Mouse (Mus musculus) megakaryocyte, embryonic 14.5 days (primary cell): Measurements from ENCODE around the gene Syap1. TPM values are rescaled to one million over a fixed set of nuclear protein-coding genes. Genes with fewer than 3 reads are reported as not detected.
A peak's percentile ranks its signal among the peaks of the same experiment; 100 is the strongest.
"Not testable (repeated sequence)": the region's sequence is repeated elsewhere in the genome, so short reads cannot be mapped to it uniquely, and the experiment has no call there.

ENCODE experiments used
- H3K27me3 ChIP-seq: replicated peaks from 2 replicates; pipeline ENCODE3; 2012; ENCODE audit warnings: inconsistent platforms
- H3K36me3 ChIP-seq: replicated peaks from 2 replicates; pipeline ENCODE3; 2012; ENCODE audit warnings: low read length, inconsistent platforms, mixed read lengths
- H3K4me1 ChIP-seq: 2 replicates; pipeline ENCODE4 v1.6.1; 2012; ENCODE audit warnings: inconsistent platforms
- H3K4me3 ChIP-seq: replicated peaks from 2 replicates; pipeline ENCODE3; 2012; ENCODE audit warnings: moderate library complexity, mild to moderate bottlenecking, inconsistent platforms
- H3K9me3 ChIP-seq: 2 replicates; pipeline ENCODE4 v1.6.1; 2012; ENCODE audit warnings: inconsistent platforms
- FLI1 ChIP-seq: IDR thresholded peaks from 2 replicates; pipeline ENCODE4 v1.6.1; 2012; ENCODE audit warnings: low read length, inconsistent platforms, mixed read lengths
- GATA1 ChIP-seq: IDR thresholded peaks from 3 replicates; pipeline ENCODE4 v1.6.1; 2012; ENCODE audit warnings: mixed read lengths, low read length, inconsistent platforms, borderline replicate concordance
- polyA plus RNA-seq: library from polyadenylated mRNA; stranded (reverse); fragments of >175 nt; gene quantifications from 2 replicates; pipeline ENCODE4 v1.2.3, GENCODE M21; 2012; ENCODE audit warnings: low replicate concordance; ENCODE audit not compliant: insufficient read depth

Syap1 gene
- 9.4 TPM in 1 of 2 replicates, not detected in the other for polyA plus RNA-seq

GRCm38 (mm10) chrX:162887931-162888511, at the start of gene Syap1:
Gene Syap1 (minus strand): TSS chrX:162888447.
- peaks cover 3% of the 10 kb centered on the region for H3K36me3 ChIP-seq
- peaks cover 5% of the 10 kb centered on the region for H3K27me3 ChIP-seq
- no peaks in the 10 kb centered on the region for H3K9me3 ChIP-seq
- TF ChIP-seq FLI1, result no peak
- no peak for TF ChIP-seq GATA1
- H3K4me3 ChIP-seq, result peak within 1 kb of the TSS; percentile 95
- peaks cover 27% of the 10 kb centered on the region for H3K4me1 ChIP-seq

GRCm38 (mm10) chrX:162931467-162931866, 43.2 kb upstream of the Syap1 start:
- H3K4me3 ChIP-seq, result no peak overlapping the region
- peaks cover 72% of the 10 kb centered on the region for H3K36me3 ChIP-seq
- H3K4me1 ChIP-seq, result no peaks in the 10 kb centered on the region
- no peaks in the 10 kb centered on the region for H3K9me3 ChIP-seq
- TF ChIP-seq GATA1 (no peak), FLI1 (no peak)
- no peaks in the 10 kb centered on the region for H3K27me3 ChIP-seq

DNA sequence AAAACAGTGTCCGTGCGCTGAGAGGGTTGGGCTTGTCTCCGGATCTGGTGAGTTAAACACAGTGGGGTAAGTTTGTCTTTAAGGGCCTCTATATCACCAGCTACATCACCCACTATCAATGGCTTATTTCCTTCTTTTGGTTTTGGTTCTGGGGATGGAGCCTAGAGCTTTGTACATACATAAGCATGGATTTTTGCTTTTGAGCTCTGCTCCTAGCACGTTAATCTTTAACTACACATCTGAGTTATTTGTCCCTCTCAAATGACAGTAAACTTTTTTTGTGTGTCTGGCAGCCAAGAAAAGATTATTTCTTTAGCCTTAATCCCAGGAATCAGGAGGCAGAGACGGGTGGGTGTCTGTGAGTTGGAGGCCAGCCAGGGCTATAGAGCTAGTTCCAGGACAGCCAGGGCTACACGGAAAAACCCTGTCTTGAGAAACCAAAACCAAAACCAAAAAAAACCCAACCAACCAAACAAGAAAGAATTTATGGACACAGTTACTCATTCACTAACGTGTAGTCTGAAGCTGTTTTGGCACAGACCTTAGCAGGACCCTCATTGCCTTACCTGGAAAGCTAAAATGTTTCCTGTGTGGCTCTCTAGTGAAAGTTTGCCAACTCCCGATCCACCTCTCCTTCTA, 33.4 kb upstream of the Syap1 start:
- H3K36me3 ChIP-seq, result peaks cover 73% of the 10 kb centered on the region

GRCm38 (mm10) chrX:162915697-162916096, 27.4 kb upstream of the Syap1 start:
- no peak for TF ChIP-seq GATA1
- TF ChIP-seq FLI1, result no peak
- Histone ChIP-seq H3K27me3 (peaks cover 2% of the 10 kb centered on the region), H3K4me1 (no peaks in the 10 kb centered on the region), H3K4me3 (no peak overlapping the region), H3K36me3 (peaks cover 60% of the 10 kb centered on the region), H3K9me3 (no peaks in the 10 kb centered on the region)

More for the DNA sequence above, 33.4 kb upstream of the Syap1 start:
- TF ChIP-seq FLI1, result no peak
- no peak for TF ChIP-seq GATA1
- Histone ChIP-seq H3K4me1 (no peaks in the 10 kb centered on the region), H3K27me3 (peaks cover 1% of the 10 kb centered on the region), H3K9me3 (no peaks in the 10 kb centered on the region), H3K4me3 (no peak overlapping the region)

DNA sequence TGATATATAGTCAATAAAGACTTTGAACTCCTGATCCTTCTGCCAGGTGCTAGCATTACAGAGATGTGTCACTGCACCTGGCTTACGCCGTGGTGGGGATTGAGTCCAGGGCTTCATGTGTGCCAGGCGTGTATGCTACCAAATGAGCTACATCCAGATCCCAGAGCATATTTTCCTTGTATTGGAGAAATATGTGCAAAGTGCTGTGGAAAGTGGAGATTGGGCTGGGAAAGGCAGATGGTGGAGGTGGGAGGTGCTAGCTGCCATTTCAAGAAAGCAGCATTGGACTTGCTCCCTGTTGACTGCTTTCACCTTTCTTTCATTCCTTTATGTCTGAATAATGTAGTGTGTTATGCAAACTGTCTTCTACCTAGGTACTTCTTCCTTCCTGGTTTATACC, 25.4 kb upstream of the Syap1 start:
- H3K27me3 ChIP-seq, result peaks cover 2% of the 10 kb centered on the region
- peaks cover 67% of the 10 kb centered on the region for H3K36me3 ChIP-seq
- no peaks in the 10 kb centered on the region for H3K9me3 ChIP-seq
- TF ChIP-seq GATA1 (no peak), FLI1 (no peak)
- H3K4me3 ChIP-seq, result no peak overlapping the region
- H3K4me1 ChIP-seq, result no peaks in the 10 kb centered on the region

DNA sequence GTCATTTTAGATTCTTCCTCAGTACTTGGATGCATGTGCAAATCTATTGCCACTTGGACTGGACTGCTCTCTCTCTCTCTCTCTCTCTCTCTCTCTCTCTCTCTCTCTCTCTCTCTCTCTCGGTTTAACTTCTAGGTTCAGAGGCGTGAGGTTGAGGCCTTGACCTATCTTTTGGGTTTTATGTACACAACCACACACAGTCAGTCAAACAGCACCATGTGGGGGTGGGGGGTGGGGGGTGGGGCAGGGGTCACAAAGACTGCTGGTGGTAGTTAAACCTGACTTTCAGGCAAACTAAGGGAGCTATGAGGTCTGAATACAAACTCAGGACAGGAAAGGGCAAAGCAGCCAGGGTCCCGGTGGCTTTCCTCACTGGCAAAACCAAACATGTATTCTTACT, 19.3 kb upstream of the Syap1 start:
- H3K4me3 ChIP-seq, result no peak overlapping the region
- H3K9me3 ChIP-seq, result no peaks in the 10 kb centered on the region
- H3K36me3 ChIP-seq, result peaks cover 61% of the 10 kb centered on the region
- TF ChIP-seq GATA1 (no peak), FLI1 (no peak)
- no peaks in the 10 kb centered on the region; the same call in 1 of the 2 replicates for H3K4me1 ChIP-seq
- no peaks in the 10 kb centered on the region for H3K27me3 ChIP-seq

- peaks cover 18% of the 10 kb centered on the region for H3K36me3 ChIP-seq
- peak overlapping the region; percentile 96 for H3K4me3 ChIP-seq
- H3K4me1 ChIP-seq, result peaks cover 3% of the 10 kb centered on the region; the same call in 1 of the 2 replicates
- TF ChIP-seq FLI1, result no peak
- no peak for TF ChIP-seq GATA1
- no peaks in the 10 kb centered on the region for H3K9me3 ChIP-seq
- peaks cover 3% of the 10 kb centered on the region for H3K27me3 ChIP-seq
Measured at GRCm38 (mm10) chrX:162902040-162902734, 13.9 kb upstream of the Syap1 start.

- Histone ChIP-seq H3K27me3 (peaks cover 3% of the 10 kb centered on the region), H3K36me3 (peaks cover 16% of the 10 kb centered on the region), H3K4me1 (peaks cover 3% of the 10 kb centered on the region; the same call in 1 of the 2 replicates), H3K9me3 (no peaks in the 10 kb centered on the region), H3K4me3 (peak overlapping the region; percentile 96)
- no peak for TF ChIP-seq GATA1
- no peak for TF ChIP-seq FLI1
Measured at GRCm38 (mm10) chrX:162901371-162902039, 13.3 kb upstream of the Syap1 start.

DNA sequence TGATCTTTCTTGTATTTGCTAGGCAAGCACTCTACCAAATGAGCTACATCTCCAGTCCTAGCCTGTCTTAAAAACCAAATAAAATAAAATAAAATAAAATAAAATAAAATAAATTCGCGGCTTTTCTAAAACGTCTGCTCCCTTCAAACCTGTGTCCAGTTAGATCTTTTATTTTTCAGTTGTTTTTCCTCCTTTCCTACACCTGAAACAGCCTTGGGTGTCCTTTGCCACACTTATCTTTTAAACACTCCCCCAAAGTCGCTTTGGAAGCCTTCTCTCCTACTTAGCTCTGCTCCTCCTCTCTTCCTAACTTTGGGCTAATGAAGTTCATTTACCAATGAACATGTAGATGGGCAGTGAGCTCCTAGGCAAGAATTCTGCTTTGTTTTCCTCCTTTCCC, 12.7 kb upstream of the Syap1 start, which contains the start of gene Ctps2:
Gene Ctps2, plus strand, starts transcription at position 301 of the 400 bp plus-strand sequence.
- TF ChIP-seq GATA1 (no peak), FLI1 (no peak)
- H3K36me3 ChIP-seq, result peaks cover 14% of the 10 kb centered on the region
- H3K9me3 ChIP-seq, result no peaks in the 10 kb centered on the region
- H3K4me1 ChIP-seq, result peaks cover 3% of the 10 kb centered on the region; the same call in 1 of the 2 replicates
- H3K4me3 ChIP-seq, result peak within 1 kb of the TSS; percentile 96
- peaks cover 3% of the 10 kb centered on the region for H3K27me3 ChIP-seq

DNA sequence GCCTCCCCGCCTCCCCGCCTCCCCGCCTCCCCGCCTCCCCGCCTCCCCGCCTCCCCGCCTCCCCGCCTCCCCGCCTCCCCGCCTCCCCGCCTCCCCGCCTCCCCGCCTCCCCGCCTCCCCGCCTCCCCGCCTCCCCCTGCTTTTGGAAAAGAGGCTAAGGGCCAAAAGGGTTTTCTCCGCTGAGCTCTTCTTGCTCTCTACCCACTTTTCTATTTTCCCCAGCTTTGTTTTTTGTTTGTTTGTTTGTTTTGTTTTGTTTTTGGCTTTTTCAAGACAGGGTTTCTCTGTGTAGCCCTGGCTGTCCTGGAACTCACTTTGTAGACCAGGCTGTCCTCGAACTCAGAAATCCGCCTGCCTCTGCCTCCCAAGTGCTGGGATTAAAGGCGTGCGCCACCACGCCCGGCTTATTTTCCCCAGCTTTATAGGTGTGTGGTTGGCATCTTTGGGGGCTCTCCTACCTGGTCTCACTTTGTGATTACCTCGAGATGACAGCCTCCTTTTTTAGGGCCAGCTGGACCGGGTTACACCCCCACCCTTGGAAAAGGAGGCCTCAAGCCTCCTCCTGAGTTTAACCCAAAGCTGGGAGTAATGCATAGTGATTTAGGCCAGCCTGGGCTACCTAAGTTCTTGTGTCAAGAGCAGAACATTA, 452 bp upstream of the Syap1 start:
- H3K36me3 ChIP-seq, H3K4me3 ChIP-seq, H3K27me3 ChIP-seq, H3K9me3 ChIP-seq: not testable (repeated sequence)
- peaks cover 22% of the 10 kb centered on the region for H3K4me1 ChIP-seq
